Mouse (Mus musculus) kidney, adult 18-20 months (tissue): ENCODE measurements at regions not wholly inside any gene's neighbourhood (a gene's known extent, or its start where the extent isn't known, plus 50 kb on each side); places are given as distances from the start of the nearest gene placed in this dataset.
"Not testable (repeated sequence)": the region's sequence is repeated elsewhere in the genome, so short reads cannot be mapped to it uniquely, and the experiment has no call there.

Source experiments
- DNase-seq: peaks from one replicate; pipeline ENCODE4 v3.0.0; 2021

- not testable (repeated sequence) for DNase-seq
These were observed 159.7 kb upstream of the Oprm1 start for GRCm38 (mm10) chr10:6598586-6598985.

- DNase-seq = no peak
These were observed 110.7 kb upstream of the Oprm1 start for GRCm38 (mm10) chr10:6647576-6647975.

- DNase-seq = no peak
These were observed 72.8 kb upstream of the Oprm1 start for GRCm38 (mm10) chr10:6685308-6686080.

GRCm38 (mm10) chr10:6686081-6686474 lies 72.2 kb upstream of the Oprm1 start:
- DNase-seq = no peak
